Comparison of ENCODE assay signal across 29 mouse cellular contexts in genomic region chr1:56219700-56220099, GRCm38 (mm10).
DNase-seq lines count a peak whose midpoint lies in the region; ATAC-seq and TF ChIP-seq lines count a peak whose summit lies in the region.
"Had no signal": no experiment of that assay in that cellular context is flagged by ENCODE, and none has a peak within 500 bp of the region (broad histone marks: within the 10 kb centered on the region; RNA-seq: fewer than 3 reads in every experiment).

No protein-coding gene starts in this region.

- 39% methylated on average over 2 of the region's 2 CpGs for WGBS in heart, embryonic 16.5 days
- WGBS in heart, embryonic 11.5 days (ENCODE audit: insufficient replicate concordance): 20% methylated on average over 2 of the region's 2 CpGs
- WGBS in lung, embryonic 14.5 days: 34% methylated on average over 2 of the region's 2 CpGs
- 15% methylated on average over 2 of the region's 2 CpGs for WGBS in lung, adult 2 months
- WGBS in intestine, embryonic 16.5 days: 23% methylated on average over 2 of the region's 2 CpGs
- WGBS in large intestine, adult 2 months: 16% methylated on average over 2 of the region's 2 CpGs

- H3K4me1 ChIP-seq in heart, embryonic 16.5 days (ENCODE audit: control insufficient read depth, insufficient read depth, low read length): no peaks in the 10 kb centered on the region
- H3K4me1 ChIP-seq in heart, embryonic 11.5 days (ENCODE audit: control insufficient read depth, insufficient read depth, low read length): no peaks in the 10 kb centered on the region
- no peaks in the 10 kb centered on the region; the same call in 1 of the 2 replicates for H3K4me1 ChIP-seq in lung, embryonic 14.5 days (ENCODE audit: insufficient read depth)
- no peaks in the 10 kb centered on the region for H3K4me1 ChIP-seq in lung, adult 2 months (ENCODE audit: control insufficient read depth, insufficient read depth, low read length)
- H3K4me1 ChIP-seq in intestine, embryonic 16.5 days (ENCODE audit: control insufficient read depth, insufficient read depth, low read length): peaks cover 3% of the 10 kb centered on the region; the same call in 1 of the 2 replicates
- H3K4me1 ChIP-seq: embryonic facial prominence, embryonic 10.5 days; embryonic facial prominence, embryonic 13.5 days; forebrain, embryonic 12.5 days; heart, embryonic 10.5 days; hindbrain, embryonic 10.5 days; hindbrain, embryonic 13.5 days had no signal

- no peak overlapping the region for H3K9ac ChIP-seq in heart, embryonic 16.5 days (ENCODE audit: low read length)
- no peak overlapping the region for H3K9ac ChIP-seq in heart, embryonic 11.5 days (ENCODE audit: low read depth, low read length)
- H3K9ac ChIP-seq in lung, embryonic 14.5 days: no peak overlapping the region
- H3K9ac ChIP-seq in intestine, embryonic 16.5 days (ENCODE audit: low read depth, low read length): no peak overlapping the region
- H3K9ac ChIP-seq: embryonic facial prominence, embryonic 13.5 days; forebrain, embryonic 12.5 days; hindbrain, embryonic 13.5 days had no signal

- H3K4me2 ChIP-seq in heart, embryonic 16.5 days (ENCODE audit: low read depth, low read length): no peak overlapping the region
- no peak overlapping the region for H3K4me2 ChIP-seq in heart, embryonic 11.5 days
- no peak overlapping the region for H3K4me2 ChIP-seq in lung, embryonic 14.5 days
- H3K4me2 ChIP-seq in intestine, embryonic 16.5 days (ENCODE audit: low read depth, low read length): no peak overlapping the region
- H3K4me2 ChIP-seq: embryonic facial prominence, embryonic 13.5 days; forebrain, embryonic 12.5 days; hindbrain, embryonic 13.5 days had no signal

- no peaks in the 10 kb centered on the region for H3K27me3 ChIP-seq in heart, embryonic 16.5 days (ENCODE audit: control insufficient read depth, insufficient read depth, low read length)
- H3K27me3 ChIP-seq in heart, embryonic 11.5 days (ENCODE audit: control insufficient read depth, insufficient read depth, low read length): no peaks in the 10 kb centered on the region
- H3K27me3 ChIP-seq in lung, embryonic 14.5 days (ENCODE audit: insufficient read depth, low read length): no peaks in the 10 kb centered on the region
- no peaks in the 10 kb centered on the region for H3K27me3 ChIP-seq in intestine, embryonic 16.5 days (replicated peaks; ENCODE audit: control insufficient read depth, insufficient read depth, low read length)
- H3K27me3 ChIP-seq: embryonic facial prominence, embryonic 13.5 days; forebrain, embryonic 12.5 days; hindbrain, embryonic 13.5 days had no signal

- no peaks in the 10 kb centered on the region for H3K9me3 ChIP-seq in heart, embryonic 16.5 days (replicated peaks; ENCODE audit: control insufficient read depth, low read length)
- no peaks in the 10 kb centered on the region for H3K9me3 ChIP-seq in heart, embryonic 11.5 days (replicated peaks; ENCODE audit: control insufficient read depth, low read length)
- no peaks in the 10 kb centered on the region for H3K9me3 ChIP-seq in lung, embryonic 14.5 days (ENCODE audit: low read depth, low read length)
- no peaks in the 10 kb centered on the region for H3K9me3 ChIP-seq in intestine, embryonic 16.5 days (ENCODE audit: control insufficient read depth, low read length)
- H3K9me3 ChIP-seq: embryonic facial prominence, embryonic 10.5 days; forebrain, embryonic 12.5 days; heart, embryonic 10.5 days; hindbrain, embryonic 10.5 days; hindbrain, embryonic 13.5 days had no signal

- TF ChIP-seq CTCF in lung, embryonic 14.5 days (IDR thresholded peaks at IDR 0.05; ENCODE audit: low read depth): no peak
- TF ChIP-seq CTCF in lung, adult 2 months (IDR thresholded peaks at IDR 0.05; ENCODE audit: insufficient read depth, low read length): no peak

- no peak for TF ChIP-seq POLR2A in lung, adult 2 months (IDR thresholded peaks at IDR 0.05; ENCODE audit: borderline replicate concordance, extremely low read depth, low read depth, low read length)

- H3K36me3 ChIP-seq in heart, embryonic 16.5 days (ENCODE audit: control insufficient read depth, insufficient read depth): no peaks in the 10 kb centered on the region
- H3K36me3 ChIP-seq in heart, embryonic 11.5 days (ENCODE audit: control insufficient read depth, insufficient read depth, low read length): no peaks in the 10 kb centered on the region
- no peaks in the 10 kb centered on the region for H3K36me3 ChIP-seq in lung, embryonic 14.5 days (ENCODE audit: insufficient read depth)
- H3K36me3 ChIP-seq in intestine, embryonic 16.5 days (ENCODE audit: control insufficient read depth, insufficient read depth, low read length): no peaks in the 10 kb centered on the region
- H3K36me3 ChIP-seq: embryonic facial prominence, embryonic 10.5 days; embryonic facial prominence, embryonic 13.5 days; forebrain, embryonic 12.5 days; heart, embryonic 10.5 days; hindbrain, embryonic 10.5 days; hindbrain, embryonic 13.5 days had no signal

- no peak overlapping the region for H3K27ac ChIP-seq in heart, embryonic 16.5 days (ENCODE audit: low read length)
- H3K27ac ChIP-seq in heart, embryonic 11.5 days (ENCODE audit: low read depth, low read length): no peak overlapping the region
- no peak overlapping the region for H3K27ac ChIP-seq in lung, embryonic 14.5 days (ENCODE audit: low read depth)
- H3K27ac ChIP-seq in intestine, embryonic 16.5 days (ENCODE audit: low read length): no peak overlapping the region
- H3K27ac ChIP-seq: embryonic facial prominence, embryonic 10.5 days; embryonic facial prominence, embryonic 13.5 days; forebrain, embryonic 12.5 days; heart, embryonic 10.5 days; hindbrain, embryonic 10.5 days; hindbrain, embryonic 13.5 days had no signal

- no peak overlapping the region for H3K4me3 ChIP-seq in heart, embryonic 16.5 days (ENCODE audit: low read length)
- no peak overlapping the region for H3K4me3 ChIP-seq in heart, embryonic 11.5 days (ENCODE audit: low read depth, low read length)
- no peak overlapping the region for H3K4me3 ChIP-seq in lung, embryonic 14.5 days (ENCODE audit: low read depth, low read length)
- no peak overlapping the region for H3K4me3 ChIP-seq in lung, adult 2 months (replicated peaks; ENCODE audit: extremely low read depth, low read depth, low read length)
- no peak overlapping the region for H3K4me3 ChIP-seq in intestine, embryonic 16.5 days (ENCODE audit: low read length)
- H3K4me3 ChIP-seq: embryonic facial prominence, embryonic 10.5 days; embryonic facial prominence, embryonic 13.5 days; erythroblast, embryonic 14.5 days; forebrain, embryonic 12.5 days; heart, embryonic 10.5 days; hindbrain, embryonic 10.5 days; hindbrain, embryonic 13.5 days had no signal

- ATAC-seq in heart, embryonic 16.5 days (replicated peaks; ENCODE audit: extremely low read depth, insufficient read depth, low FRiP score): peak; percentile 49; the same call in 1 of the 2 replicates
- no peak for ATAC-seq in heart, embryonic 11.5 days (replicated peaks; ENCODE audit: insufficient number of reproducible peaks, low FRiP score, low TSS enrichment)
- ATAC-seq in lung, embryonic 14.5 days (ENCODE audit: insufficient read depth): no peak; the same call in 1 of the 2 replicates
- peak; percentile 81 for ATAC-seq in intestine, embryonic 16.5 days
- ATAC-seq: CD4-positive, CD25-positive, alpha-beta regulatory T cell, adult 4 months; forebrain, embryonic 16.5 days; hindbrain, embryonic 16.5 days had no signal

- peak; percentile 4 for DNase-seq in lung, embryonic 14.5 days
- DNase-seq in lung, adult 2 months: no peak
- DNase-seq in large intestine, adult 2 months (ENCODE audit: low read depth, low spot score): peak; percentile 14
- DNase-seq in natural killer cell, adult 2 months (ENCODE audit: low spot score in 2 of 2): no peak
- DNase-seq: adrenal gland, adult 2 months; adrenal gland, postnatal 14 days; cerebellum, adult 11 months; cerebellum, adult 2 months; cerebellum, adult 9-11 months; cerebellum, postnatal 36 days; embryo, embryonic 11 days; gastrocnemius, postnatal 10 days; gastrocnemius, postnatal 36 days; heart, postnatal 10 days; heart, postnatal 36 days; kidney, adult 11 months had no signal

Comparison
In these comparisons a context has a peak if more than half of its experiments do, and no peak if none do; other contexts are left out.
1. ATAC-seq: peak in heart, embryonic 16.5 days (single experiment) and intestine, embryonic 16.5 days (single experiment); none in heart, embryonic 11.5 days (single experiment) and lung, embryonic 14.5 days (single experiment).
2. DNase-seq: peak in lung, embryonic 14.5 days (single experiment) and large intestine, adult 2 months (single experiment); none in lung, adult 2 months (single experiment) and natural killer cell, adult 2 months (0 of 2).